Mouse (Mus musculus): ENCODE data around the gene H2-D1.
"Not testable (repeated sequence)": the region's sequence is repeated elsewhere in the genome, so short reads cannot be mapped to it uniquely, and the experiment has no call there.

H2-D1 gene

DNA sequence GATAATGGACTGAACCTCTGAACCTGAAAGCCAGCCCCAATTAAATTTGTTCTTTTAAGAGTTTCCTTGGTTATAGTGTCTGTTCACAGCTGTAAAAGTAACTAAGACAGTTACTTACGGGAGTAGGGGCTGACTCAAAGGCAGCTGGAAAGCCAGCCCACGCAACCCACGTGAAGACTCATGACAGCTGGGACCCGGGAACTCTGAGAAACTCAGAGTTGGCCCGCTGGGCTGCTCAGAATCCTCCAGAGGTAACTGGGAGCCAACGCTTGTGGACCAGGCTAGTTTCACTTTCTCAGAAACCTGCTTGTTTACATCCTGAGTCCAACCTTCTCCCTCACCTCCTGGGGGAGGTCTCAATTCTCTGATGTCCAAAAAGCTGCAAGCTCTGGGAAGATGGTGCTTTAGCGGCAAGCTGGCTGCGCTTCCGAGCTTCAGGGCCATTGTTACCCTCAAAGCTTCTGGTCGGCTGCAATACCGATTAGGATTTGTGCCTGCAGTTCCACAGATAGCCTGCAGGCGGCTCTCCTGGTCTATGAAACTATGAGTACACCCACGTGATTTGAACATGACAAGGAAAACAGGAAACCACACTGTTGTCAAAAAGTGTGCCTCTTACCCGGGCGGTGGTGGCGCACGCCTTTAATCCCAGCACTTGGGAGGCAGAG is 4.6 kb upstream of the H2-D1 start:
- DNase-seq = peak; percentile 90

DNA sequence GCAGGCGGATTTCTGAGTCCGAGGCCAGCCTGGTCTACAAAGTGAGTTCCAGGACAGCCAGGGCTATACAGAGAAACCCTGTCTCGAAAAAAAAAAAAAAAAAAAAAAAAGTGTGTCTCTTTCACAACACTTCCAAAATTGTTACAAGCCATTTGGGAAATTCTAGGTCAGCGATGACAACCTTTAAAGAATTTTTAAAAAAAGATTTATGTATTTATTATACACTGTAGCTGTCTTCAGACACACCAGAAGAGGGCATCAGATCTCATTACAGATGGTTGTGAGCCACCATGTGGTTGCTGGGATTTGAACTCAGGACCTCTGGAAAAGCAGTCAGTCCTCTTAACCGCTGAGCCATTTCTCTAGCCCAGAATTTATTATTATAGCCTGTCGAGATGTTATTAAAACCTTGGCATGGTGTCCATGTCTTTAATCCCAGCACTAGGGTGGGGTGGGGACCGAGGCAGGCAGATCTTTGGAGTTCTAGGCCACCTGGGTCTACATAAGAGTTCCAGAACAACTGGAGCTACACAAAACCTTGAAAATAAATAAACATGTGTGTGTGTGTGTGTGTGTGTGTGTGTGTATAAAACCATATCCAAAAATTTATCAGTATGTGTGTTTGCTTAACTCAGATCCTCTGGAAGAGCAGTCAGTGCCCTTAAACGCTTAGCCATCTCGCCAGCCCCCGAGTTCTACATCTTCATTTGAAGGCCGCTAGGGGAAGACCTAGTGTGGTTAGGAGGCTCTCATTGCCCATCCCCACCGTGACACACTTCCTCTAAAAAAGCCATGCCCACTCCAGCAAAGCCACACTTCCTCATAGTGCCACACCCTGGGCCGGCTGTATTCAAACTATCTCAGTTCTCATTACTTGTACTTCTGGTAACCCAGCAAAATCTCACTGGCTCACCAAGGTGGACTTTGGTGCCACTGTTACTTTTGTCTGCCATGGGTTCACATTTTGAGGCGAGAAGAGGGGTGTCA is 3.7 kb upstream of the H2-D1 start:
- DNase-seq = peak; percentile 25

DNA sequence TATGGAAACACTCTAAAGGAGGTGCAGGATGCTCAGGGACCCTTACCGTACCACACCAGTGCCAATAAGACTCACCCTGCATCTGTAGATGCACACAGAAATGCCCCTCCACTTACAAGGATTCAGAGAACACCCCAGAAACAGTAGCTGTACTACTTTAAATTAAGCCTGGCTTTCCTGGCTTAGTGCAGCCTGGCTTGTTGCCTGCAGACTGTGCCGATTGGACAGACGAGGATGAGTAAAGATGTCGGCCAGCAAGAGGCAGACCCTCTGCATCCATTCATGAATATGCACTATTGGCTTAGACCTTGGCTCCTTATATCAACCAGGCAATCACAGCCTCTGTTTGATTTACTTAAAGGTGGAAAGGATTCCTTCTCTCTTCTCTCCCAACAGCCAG is 2.9 kb upstream of the H2-D1 start:
- DNase-seq = peak; percentile 18

DNA sequence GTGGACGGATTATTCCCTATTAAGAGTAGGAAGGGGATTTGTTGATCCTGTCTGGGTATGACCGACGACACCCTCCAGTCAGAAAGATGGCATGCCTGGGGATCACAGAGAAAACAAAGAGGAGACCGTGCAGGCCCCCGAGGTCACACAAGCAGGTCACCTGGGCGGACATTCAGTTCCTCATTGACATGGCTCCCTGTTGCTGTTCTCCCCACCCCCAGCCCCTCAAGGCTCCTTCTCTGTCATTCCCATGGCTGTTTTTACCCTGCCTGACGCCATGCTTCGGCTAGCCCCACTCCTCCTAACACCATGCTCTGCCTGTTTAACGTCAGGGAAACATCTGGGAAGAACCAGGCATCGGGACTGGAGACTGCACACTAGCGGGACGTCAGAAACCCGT is 879 bp upstream of the H2-D1 start:
- DNase-seq = peak; percentile 26

DNA sequence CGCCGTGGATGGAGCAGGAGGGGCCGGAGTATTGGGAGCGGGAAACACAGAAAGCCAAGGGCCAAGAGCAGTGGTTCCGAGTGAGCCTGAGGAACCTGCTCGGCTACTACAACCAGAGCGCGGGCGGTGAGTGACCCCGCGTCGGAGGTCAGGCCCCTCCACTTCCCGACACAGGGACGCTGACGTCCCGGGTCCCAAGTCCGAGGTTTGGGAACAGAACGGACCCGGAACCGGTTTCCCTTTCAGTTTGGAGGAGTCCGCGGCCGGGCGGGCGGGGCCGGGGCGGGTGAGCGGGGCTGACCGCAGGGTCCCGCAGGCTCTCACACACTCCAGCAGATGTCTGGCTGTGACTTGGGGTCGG is 973 bp downstream of the H2-D1 start:
- peak; percentile 20 for DNase-seq

DNA sequence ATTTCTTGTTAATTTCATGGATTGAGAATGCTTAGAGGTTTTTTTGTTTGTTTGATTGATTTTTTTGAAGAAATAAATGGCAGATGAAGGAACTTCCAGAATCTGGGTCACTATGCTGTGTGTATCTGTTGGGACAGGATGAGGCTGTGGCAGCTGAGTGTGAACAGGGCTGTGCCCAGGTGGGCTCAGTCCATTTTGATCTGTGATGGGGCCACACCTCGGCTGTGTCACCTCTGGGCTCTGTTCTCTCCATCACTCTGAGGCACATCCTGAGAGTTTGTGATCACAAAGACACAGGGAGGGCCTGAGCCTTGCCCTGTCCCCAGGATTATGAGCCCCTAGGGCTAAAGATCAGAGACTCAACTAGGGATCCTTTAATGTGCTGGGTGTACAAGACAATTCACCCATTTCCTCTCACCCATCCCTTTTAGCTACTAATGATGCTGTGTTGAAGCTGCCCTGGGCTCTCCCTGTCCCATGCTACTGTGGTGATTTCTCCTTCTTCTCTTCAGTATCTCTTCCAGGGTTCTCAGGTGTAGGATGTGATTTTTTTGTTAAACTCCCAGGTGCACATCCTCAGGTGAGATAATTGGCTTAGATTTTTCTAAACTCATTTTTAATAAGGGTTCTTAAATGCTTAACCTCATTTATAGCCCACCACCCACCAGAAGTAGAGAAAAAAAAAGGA is 5.0 kb downstream of the H2-D1 start:
- no peak for DNase-seq

DNA sequence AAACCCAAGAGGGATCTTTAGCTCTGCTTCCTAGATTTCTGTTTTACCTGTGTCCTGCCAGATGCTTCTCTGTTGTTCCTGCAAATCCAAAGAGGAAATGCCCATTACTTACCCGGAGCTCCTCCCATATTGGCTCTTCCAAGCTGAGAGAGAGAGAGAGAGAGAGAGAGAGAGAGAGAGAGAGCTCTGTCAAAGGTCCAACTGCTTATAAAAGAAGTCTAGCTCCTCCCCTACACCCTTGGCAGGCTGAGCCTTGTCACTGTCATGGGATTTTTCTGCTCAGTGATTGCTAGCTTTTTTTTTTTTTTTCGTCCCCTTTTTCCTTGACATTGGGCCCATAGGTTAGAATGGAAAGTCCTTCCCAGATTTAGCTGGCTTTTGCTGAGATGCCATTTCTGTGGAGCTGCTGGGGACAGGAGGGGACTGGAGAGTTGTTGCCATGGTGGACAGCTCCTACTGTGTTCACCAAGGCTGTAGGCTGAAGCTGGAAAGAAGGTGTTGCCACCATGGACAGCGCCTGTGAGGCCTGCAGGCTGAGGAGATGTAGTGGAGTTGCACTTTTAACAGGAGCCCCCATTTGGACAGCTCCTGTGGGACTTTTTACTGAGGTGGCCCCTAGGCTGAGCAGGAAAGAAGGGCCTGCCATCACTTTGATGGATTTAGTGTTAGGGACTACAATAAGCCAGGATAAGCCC is 7.3 kb downstream of the H2-D1 start:
- no peak for DNase-seq

DNA sequence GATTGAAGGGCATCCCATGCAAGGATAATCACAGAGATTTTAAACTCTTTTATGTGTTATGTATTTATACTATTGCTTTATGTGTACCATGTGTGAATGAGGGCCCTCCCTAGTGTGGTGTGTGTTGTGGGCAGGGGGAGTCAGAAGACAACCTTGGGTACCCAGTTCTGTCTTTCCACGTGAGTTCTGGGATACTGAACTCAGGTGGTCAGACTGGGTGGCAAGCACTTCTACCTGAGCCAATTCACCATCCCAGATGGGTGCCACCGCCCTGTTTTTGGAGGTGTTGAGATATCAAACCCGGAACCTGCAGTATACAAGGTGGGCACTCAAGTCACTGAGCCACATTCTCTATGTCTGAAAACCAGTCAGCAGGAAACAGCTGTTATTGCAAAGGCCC is 9.7 kb downstream of the H2-D1 start:
- no peak for DNase-seq

DNA sequence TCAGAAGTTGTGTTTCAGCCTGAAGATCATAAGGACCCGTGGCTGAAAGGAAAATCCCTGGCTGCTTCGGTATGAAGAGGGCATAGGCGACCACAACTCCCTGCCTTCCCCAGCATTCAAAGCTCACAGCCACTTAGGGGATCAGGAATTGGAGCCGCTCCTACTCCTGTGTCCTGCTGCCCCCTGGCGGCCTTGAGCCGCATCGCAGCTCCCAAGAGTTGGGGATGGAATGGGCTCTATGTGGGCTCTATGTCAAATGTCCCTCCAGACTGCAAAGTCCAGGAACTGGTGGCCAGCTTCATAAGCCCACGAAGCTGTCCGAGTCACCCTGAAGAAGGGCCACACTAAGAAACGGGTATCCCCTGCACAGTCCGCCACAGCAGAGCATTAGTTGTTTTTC is 12.2 kb downstream of the H2-D1 start:
- DNase-seq = peak; percentile 73

DNA sequence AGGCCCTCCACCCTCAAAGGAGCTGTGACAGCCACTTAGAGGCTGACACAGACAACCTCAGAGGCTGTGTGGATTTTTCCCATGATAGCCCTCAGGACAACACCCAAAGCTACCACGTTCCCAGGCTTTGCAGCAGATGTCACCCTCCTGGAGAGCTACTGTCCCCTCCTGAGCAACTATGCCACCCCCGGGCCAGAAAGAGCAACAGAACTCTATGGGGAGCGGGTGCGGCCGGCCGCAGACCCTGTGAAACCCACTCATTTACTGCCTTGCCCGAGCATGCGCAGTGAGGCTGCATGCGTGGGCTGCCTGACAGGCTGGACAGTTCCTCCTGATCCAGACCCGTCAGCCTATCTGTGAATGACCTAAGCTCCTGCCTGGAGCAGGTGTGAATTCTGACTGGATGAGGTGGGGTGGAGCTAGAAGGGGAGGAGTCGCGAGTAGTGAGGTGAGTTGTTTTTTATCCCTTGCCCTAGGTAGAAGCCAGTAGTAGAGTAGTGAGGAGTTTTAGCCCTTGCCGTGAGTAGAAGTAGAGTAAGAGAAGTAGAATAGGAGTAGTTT is 13.9 kb downstream of the H2-D1 start:
- no peak for DNase-seq

DNA sequence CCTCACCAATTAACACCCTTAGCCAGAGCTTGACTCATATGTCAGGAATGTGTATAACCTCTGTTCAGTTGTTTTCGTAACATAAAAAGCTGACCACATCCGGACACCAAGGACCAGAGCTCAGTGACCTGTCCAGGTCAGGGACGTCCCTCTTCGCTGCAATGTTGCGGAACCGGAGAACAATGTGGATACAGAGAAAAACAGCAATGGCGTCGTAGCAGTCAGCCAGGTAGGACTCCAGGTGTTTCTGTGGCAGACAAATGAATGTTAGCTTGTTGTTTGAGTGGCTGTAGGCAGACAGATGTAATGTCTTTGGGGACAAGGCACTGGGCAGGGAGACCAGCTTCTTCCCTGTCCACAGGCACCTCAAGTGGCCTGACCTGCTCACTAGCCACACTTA is 15.5 kb downstream of the H2-D1 start:
- DNase-seq = no peak

DNA sequence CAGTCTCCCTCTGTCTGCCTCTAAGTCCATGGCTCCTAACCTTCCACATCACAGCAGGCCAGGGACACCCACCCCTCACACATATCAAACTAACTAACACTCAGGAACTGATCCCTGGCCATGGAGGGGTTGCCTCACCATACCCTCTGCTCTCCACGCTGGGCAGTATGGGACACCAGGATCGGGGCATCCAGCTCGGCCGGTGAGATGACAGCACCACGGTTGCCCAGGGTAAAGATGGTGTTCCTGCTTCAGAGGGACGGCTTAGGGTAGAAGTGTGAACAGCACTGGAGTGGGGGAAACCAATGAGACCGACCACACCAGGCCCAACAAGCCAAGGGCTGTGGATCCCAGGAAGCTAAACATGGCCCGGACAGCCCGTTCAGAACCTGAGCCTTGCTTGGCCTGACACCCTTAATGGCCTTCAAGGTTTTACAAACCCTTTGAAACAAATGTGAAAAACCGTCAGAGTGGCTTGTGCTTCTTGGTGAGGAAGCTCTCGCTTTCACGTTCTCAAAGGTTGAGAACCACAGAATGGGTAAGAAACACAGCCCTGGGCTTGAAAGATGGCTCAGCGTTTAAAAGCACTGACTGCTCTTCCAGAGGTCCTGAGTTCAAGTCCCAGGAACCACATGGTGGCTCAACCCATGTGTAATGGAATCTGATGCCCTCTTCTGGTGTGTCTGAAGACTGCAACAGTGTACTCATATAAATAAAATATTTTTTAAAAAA is 16.6 kb downstream of the H2-D1 start:
- DNase-seq = no peak

DNA sequence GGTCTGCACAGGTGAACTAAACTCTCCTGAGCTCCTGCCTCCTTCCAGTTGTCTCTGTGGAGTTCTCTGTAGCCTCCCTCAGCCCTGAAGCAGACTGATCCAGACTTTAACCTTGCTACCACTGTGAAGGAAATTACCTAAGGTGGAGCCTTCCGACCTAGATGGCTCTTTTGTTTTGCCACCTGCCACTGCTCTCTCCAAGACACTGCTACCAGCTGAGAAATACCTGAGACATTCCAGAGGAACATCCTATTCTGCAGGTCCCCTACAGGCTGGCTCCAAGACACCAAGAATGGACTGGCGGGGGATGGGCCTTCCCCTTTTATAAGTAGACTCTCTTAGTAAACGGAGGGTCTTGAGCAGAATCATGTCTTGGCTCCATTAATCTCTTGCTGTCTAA is 17.7 kb downstream of the H2-D1 start:
- no peak for DNase-seq

DNA sequence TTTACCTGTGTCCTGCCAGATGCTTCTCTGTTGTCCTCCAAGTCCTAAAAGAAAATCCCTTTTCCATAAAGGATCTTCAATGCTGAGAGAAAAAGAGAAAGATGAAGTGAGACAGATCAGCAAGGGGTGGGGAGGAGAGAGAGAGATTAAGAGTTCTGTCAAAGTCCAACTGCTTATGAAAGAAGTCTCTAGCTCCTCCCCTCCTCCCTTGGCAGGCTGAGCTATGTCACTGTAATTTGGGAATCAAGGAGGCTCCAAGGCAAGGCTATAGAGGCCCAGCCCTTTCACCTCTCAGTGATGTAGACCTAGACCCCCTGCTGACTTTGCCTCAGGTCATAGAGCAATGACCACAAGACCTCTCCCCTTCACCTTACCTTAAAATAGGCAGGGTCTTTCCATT is 22.9 kb downstream of the H2-D1 start:
- no peak for DNase-seq

DNA sequence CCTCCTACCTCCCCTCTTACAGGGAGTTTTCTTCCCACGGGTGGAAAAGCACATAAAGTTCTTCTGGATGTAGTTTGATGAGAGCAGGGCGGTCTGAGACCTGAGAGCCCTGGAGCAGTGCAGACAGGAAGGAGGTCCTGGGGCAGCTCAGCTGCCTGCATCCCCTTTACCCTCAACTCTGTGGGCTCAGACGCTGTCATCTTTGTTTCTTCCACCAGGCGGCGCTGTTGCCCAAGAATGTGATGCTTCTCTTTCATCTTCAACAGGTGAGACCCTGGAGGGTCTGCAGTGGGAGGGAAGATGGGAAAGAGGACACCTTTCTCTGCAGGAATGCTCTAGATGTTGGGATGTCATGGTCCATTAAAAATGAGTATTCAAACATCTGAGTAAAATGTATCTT is 33.3 kb downstream of the H2-D1 start:
- DNase-seq = not testable (repeated sequence)

DNA sequence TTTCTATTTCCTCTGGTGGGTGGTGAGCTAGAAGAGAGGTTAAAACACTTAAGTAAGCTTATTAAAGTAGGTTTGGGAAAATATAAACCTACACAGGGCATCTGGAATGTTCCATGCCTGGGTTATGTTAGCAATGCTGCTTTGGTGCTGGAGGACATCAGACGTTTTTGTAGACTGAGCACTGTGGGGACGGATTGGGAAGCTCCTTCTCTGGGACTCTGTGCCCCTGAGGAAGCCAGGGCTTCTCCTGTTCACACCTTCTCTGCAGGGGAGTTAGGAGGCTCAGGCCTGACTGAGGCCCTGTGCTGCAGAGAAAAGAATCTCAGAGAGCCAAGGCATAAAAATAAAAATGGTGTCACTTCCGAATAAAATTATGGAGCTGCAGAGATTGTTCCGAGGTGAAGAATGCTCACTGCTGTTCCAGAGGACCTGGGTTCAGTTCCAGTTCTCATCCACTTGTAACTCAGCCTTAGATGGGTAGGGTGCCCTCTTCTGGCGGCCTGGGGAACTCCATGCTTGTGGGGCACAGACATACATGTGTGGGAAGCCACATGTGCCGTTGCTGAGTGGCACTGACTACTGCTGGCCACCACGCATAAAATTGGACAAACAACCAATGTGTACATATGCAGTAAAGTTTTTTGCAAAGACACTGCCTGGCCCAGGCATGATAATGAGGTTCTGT is 37.9 kb downstream of the H2-D1 start:
- DNase-seq = not testable (repeated sequence)

DNA sequence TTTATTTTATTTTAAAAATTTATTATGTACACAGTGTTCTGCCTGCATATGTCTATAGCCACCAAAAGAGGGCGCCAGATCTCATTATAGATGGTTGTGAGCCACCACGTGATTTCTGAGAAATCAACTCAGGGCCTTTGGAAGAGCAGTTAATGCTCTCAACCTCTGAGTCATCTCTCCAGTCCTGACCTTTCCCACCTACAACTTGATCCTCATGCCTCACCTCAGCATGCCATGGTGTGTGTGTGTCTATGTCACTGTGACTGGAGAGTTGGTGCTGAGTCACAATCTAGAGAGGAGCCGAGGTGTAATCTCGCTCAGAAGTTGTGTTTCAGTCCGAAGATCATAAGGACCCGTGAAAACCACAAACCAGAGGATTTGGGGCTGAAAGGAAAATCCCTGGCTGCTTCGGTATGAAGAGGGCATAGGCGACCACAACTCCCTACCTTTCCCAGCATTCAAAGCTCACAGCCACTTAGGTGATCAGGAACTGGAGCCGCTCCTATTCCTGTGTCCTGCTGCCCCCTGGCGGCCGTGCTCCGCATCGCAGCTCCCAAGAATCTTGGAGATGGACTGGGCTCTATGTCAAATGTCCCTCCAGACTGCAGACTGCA is 39.2 kb downstream of the H2-D1 start:
- peak; percentile 70 for DNase-seq

DNA sequence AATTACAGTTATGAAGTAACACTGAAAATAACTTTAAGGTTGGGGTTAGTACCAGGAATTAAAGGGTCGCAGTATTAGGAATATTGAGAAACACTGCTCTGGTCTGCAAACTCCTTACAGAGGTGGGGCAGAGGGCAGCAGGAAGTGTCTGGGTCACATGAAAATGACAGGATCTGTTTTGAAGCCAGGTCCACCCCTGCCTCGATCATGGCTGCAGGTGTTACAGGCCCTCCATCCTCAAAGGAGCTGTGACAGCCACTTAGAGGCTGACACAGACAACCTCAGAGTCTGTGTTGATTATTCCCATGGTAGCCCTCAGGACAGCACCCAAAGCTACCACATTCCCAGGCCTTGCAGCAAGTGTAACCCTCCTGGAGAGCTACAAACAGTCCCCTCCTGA is 40.7 kb downstream of the H2-D1 start:
- DNase-seq = no peak

DNA sequence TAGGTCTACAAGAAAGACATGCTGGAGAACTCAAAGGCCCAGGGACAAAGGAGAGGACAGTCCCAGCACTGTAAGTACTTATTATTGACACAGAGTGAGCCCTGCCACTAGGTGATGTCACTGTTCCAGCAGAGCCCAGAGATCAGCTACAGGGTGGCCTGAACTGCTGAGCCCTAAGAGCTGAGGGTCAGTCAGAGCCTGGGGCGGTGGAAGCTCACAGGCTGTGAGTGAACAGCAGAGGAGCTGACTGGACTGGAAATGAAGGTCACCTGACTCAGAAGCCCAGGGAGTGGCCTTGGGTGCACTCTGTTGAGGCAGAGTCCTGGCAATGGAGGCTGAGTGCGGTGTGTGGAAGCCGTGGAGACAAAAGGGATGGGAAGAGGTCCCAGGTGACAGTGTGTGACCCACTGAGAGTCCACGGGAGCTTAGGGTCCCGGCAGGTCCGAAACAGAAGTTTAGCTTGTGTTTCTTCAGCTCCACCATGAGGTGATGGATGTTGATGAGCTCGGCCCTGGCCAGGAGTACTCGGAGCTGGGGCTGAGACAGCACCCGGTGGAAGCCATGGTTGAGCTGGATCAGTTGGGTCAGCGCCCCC is 41.3 kb downstream of the H2-D1 start:
- DNase-seq = no peak

DNA sequence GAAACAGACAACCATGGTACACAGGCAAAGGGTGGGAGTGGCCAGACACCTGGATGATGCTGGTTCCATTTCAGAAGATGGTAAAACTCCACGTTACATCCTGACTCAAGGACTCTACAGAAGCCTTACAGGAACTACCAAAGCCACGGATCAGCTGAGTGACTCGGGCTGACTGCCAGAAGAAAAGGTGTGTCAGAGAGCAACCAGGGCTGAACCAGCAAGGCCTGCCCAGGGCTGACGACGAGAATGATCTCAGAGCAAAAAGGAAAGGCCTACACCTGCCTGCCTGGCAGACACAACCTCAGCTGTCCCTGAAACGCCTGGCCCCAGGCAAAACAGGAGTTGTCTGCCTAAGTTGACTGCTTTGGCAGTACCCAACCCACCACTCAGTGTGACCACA is 41.9 kb downstream of the H2-D1 start:
- DNase-seq = no peak

DNA sequence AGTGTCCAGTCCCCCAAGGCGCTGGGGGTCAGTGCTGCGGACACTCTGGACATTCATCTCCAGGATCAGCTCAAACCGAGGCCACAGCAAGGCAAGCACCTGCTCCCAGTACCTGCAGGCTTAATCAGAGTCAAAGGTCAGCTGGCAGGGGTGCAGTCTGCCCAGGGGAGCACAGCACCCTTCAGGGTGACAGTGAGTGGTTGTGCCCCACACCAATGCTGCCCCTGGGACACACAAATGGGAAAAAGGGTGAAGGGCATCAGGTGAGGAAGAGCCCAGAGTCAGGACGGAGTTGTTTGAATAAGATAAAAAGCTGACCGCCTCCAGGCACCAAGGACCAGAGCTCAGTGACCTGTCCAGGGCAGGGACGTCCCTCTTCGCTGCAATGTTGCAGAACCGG is 42.4 kb downstream of the H2-D1 start:
- not testable (repeated sequence) for DNase-seq
